Mouse (Mus musculus): ENCODE data around the gene Snrnp40.

- TF ChIP-seq CTCF (conservative IDR thresholded peaks at IDR 0.05 in 1 of 2, IDR thresholded peaks at IDR 0.05 in 1 of 2; ENCODE audit: low read depth in 2 of 2, low read length in 2 of 2) (no peak), NELFE (IDR thresholded peaks at IDR 0.05; ENCODE audit: low read depth, low read length) (no peak), POLR2A (IDR thresholded peaks at IDR 0.05; ENCODE audit: low read depth, low read length) (no peak), JUND (conservative IDR thresholded peaks at IDR 0.05; ENCODE audit: low read depth, low read length) (no peak), TBP (conservative IDR thresholded peaks at IDR 0.05; ENCODE audit: low read depth, low read length) (no peak), ZKSCAN1 (IDR thresholded peaks at IDR 0.05; ENCODE audit: borderline replicate concordance, low read depth, low read length) (no peak)
Measured at GRCm38 (mm10) chr4:130389496-130389895, 29.6 kb downstream of the Snrnp40 start.

All from CH12.LX (cell line).